Mouse (Mus musculus) heart, adult 2 months (tissue): ENCODE data around the gene Rasgrf2. TPM values are rescaled to one million over a fixed set of nuclear protein-coding genes. Genes with fewer than 3 reads are reported as not detected.

Experiments used
- DNase-seq, 2 experiments: peaks; one replicate each; pipeline ENCODE4 v3.0.0; 2021
- H3K27ac ChIP-seq: fragments of 200-600 bp; 2 replicates; pipeline ENCODE4 v1.8.1; 2022
- H3K27me3 ChIP-seq: fragments of 200-500 bp; 2 replicates; pipeline ENCODE4 v1.6.1; 2012; ENCODE audit warnings: mild to moderate bottlenecking, low read length, inconsistent platforms, mixed read lengths; ENCODE audit not compliant: control insufficient read depth, insufficient read depth
- H3K36me3 ChIP-seq: fragments of 200-500 bp; 2 replicates; pipeline ENCODE4 v1.6.1; 2012; ENCODE audit warnings: low read length, inconsistent platforms; ENCODE audit not compliant: control insufficient read depth, insufficient read depth
- H3K4me1 ChIP-seq: fragments of 200-500 bp; 2 replicates; pipeline ENCODE4 v1.6.1; 2011; ENCODE audit warnings: low read length; ENCODE audit not compliant: control insufficient read depth, insufficient read depth
- H3K4me3 ChIP-seq: fragments of 200-600 bp; 2 replicates; pipeline ENCODE4 v1.8.1; 2022
- H3K79me2 ChIP-seq: fragments of 200-500 bp; replicated peaks from 2 replicates; pipeline ENCODE4 v1.6.1; 2012; ENCODE audit warnings: mild to moderate bottlenecking, inconsistent platforms, low read length, moderate library complexity, mixed read lengths; ENCODE audit not compliant: control insufficient read depth, insufficient read depth
- H3K9ac ChIP-seq: fragments of 200-500 bp; 2 replicates; pipeline ENCODE4 v1.6.1; 2012; ENCODE audit warnings: low read depth, mild to moderate bottlenecking, control low read depth, inconsistent platforms, low read length, mixed read lengths
- CTCF ChIP-seq: fragments of 200-600 bp; IDR thresholded peaks from 2 replicates; pipeline ENCODE4 v1.8.1; 2022; ENCODE audit warnings: antibody characterized with exemption, mild to moderate bottlenecking, moderate library complexity
- EP300 ChIP-seq: fragments of 200-500 bp; IDR thresholded peaks from 2 replicates; pipeline ENCODE4 v1.6.1; 2011; ENCODE audit warnings: low read depth, low read length, control low read depth; ENCODE audit not compliant: insufficient read depth
- POLR2A ChIP-seq: fragments of 200-500 bp; IDR thresholded peaks from 2 replicates; pipeline ENCODE4 v1.6.1; 2011; ENCODE audit warnings: mild to moderate bottlenecking, low read depth, low read length, control low read depth; ENCODE audit not compliant: insufficient read depth
- whole genome bisulfite sequencing: fragments of 180-500 bp; shearing (Covaris S2); methylation state at CpG from one replicate; pipeline ENCODE4 v1.1.7; 2018; 5-methylcytosine and 5-hydroxymethylcytosine counted together
- intact Hi-C: fragments of 180-260 bp; cut with DNase I; formaldehyde crosslinking; loops from one replicate; pipeline ENCODE4 v1.15.1; 2025
- polyA plus RNA-seq: library from polyadenylated mRNA; depleted of rRNA; stranded (reverse); fragments of >200 nt; gene quantifications from 2 replicates; pipeline ENCODE4 v1.2.3, GENCODE M21; 2012
- total RNA-seq, 2 experiments: library from RNA; stranded (reverse); gene quantifications; 2 replicates each; pipeline ENCODE4 v1.2.3; 2021

The Rasgrf2 gene
- total and polyA plus RNA-seq, 3 experiments, result 6.4 to 11.5 (median 10.2) TPM

DNA sequence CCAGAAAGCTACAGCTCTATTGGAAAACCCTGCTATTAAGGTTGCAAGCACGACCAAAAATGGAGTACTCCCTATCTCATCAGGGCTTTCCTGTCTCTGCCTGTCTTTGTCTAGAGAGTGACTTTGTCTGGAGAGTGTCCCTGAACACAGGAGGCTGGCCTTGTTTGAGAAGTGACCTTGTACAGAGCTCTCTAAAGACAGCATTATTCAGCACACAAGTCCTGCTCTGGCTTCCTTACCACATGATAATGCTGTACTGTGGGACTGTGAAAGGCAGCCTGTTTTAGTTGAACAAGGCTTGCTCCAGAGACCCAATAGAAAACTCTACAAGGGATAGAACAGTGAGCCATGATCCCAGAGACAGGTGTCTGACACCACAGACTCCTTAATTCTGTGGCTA is 235.0 kb downstream of the Rasgrf2 start:
- H3K79me2 ChIP-seq, result no peaks in the 10 kb centered on the region
- no peaks in the 10 kb centered on the region for H3K4me1 ChIP-seq
- no peaks in the 10 kb centered on the region for H3K27me3 ChIP-seq
- WGBS, result 5% methylated on average over 1 of the region's 1 CpGs
- no peak overlapping the region for H3K9ac ChIP-seq
- H3K36me3 ChIP-seq, result no peaks in the 10 kb centered on the region
- TF ChIP-seq CTCF, result no peak
- no peak for TF ChIP-seq EP300
- no peak for TF ChIP-seq POLR2A
- H3K4me3 ChIP-seq, result no peak overlapping the region
- no peak overlapping the region for H3K27ac ChIP-seq
- no peak for DNase-seq
- intact Hi-C loops, result no loop called here

DNA sequence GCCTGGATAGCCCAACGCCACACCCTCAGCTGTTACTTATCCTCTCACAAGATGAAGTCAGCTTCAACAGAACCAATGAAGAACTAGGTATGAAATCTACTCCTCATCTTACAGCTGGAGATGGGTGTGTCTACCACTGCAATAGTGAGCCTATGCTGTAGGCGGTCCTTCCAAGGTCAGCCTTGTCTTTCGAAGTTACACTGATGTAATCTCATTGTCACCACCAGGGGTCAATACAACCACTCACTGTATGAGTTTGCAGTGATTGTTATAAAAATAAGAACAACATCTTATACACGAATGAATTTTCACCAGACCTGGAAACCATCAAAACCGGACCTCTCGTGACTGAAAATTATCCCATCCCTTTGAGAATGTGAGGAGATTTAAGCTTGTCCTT is 238.3 kb downstream of the Rasgrf2 start:
- Histone ChIP-seq H3K27me3 (no peaks in the 10 kb centered on the region), H3K9ac (no peak overlapping the region), H3K27ac (no peak overlapping the region), H3K4me3 (no peak overlapping the region), H3K36me3 (no peaks in the 10 kb centered on the region), H3K4me1 (no peaks in the 10 kb centered on the region), H3K79me2 (no peaks in the 10 kb centered on the region)
- intact Hi-C loops, result no loop called here
- no peak for DNase-seq
- WGBS, result 69% methylated on average over 6 of the region's 6 CpGs
- TF ChIP-seq EP300, result no peak
- TF ChIP-seq CTCF, result peak; percentile 69

- Histone ChIP-seq H3K4me1 (no peaks in the 10 kb centered on the region), H3K27ac (no peak overlapping the region), H3K4me3 (no peak overlapping the region), H3K9ac (no peak overlapping the region), H3K36me3 (no peaks in the 10 kb centered on the region), H3K79me2 (no peaks in the 10 kb centered on the region), H3K27me3 (no peaks in the 10 kb centered on the region)
- DNase-seq, result no peak
- WGBS, result 86% methylated on average over 6 of the region's 6 CpGs
- no peak for TF ChIP-seq EP300
- TF ChIP-seq POLR2A, result no peak
- no peak for TF ChIP-seq CTCF
- intact Hi-C loops, result no loop called here
Measured at GRCm38 (mm10) chr13:91890031-91890619, 241.3 kb downstream of the Rasgrf2 start.

DNA sequence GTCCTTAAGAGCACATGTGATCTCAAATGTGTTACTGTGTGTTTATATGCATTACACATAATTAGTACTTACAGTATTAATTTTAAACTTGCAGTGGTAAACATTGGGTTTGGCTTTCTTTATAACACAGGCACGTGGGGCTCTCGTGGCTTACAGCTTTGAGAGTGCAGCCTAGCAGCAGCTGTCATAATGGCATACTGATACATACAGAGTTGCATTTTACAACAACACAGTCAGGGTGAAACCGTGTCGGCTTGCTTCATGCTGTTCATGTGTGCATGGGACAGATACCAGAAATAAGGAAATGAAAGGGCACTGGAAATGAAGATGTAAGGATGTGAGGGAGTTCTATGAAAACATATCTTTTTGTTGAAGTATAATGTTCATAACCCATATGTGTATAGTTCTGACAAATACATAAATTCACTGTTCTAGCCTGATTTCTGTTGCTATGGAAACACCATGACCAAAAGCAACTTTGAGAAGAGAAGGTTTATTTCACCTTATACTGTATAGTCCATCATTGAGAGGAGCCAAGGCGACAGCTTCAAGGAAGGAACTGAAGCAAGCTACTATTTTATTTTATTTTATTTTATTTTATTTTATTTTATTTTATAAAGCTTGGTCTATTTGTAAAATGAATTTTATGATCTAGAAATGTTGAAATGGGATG is 246.6 kb downstream of the Rasgrf2 start:
- intact Hi-C loops, result no loop called here
- DNase-seq, result no peak
- Histone ChIP-seq H3K9ac (no peak overlapping the region), H3K36me3 (no peaks in the 10 kb centered on the region), H3K4me1 (no peaks in the 10 kb centered on the region), H3K79me2 (no peaks in the 10 kb centered on the region), H3K27me3 (no peaks in the 10 kb centered on the region), H3K4me3 (no peak overlapping the region), H3K27ac (no peak overlapping the region)
- no peak for TF ChIP-seq CTCF
- no peak for TF ChIP-seq POLR2A
- no peak for TF ChIP-seq EP300
- 77% methylated on average over 5 of the region's 5 CpGs for WGBS

GRCm38 (mm10) chr13:91881837-91882480 is 249.5 kb downstream of the Rasgrf2 start:
- DNase-seq, result no peak
- no peak overlapping the region for H3K4me3 ChIP-seq
- H3K36me3 ChIP-seq, result no peaks in the 10 kb centered on the region
- WGBS, result 63% methylated on average over 9 of the region's 9 CpGs
- peaks cover 2% of the 10 kb centered on the region; the same call in 1 of the 2 replicates for H3K4me1 ChIP-seq
- intact Hi-C loops, result no loop called here
- no peaks in the 10 kb centered on the region for H3K27me3 ChIP-seq
- TF ChIP-seq POLR2A, result no peak
- peak; percentile 80 for TF ChIP-seq CTCF
- TF ChIP-seq EP300, result no peak
- no peak overlapping the region for H3K9ac ChIP-seq
- no peak overlapping the region for H3K27ac ChIP-seq
- H3K79me2 ChIP-seq, result no peaks in the 10 kb centered on the region

GRCm38 (mm10) chr13:91880256-91880655 is 251.2 kb downstream of the Rasgrf2 start:
- peaks cover 2% of the 10 kb centered on the region; the same call in 1 of the 2 replicates for H3K4me1 ChIP-seq
- WGBS, result 88% methylated on average over 4 of the region's 4 CpGs
- TF ChIP-seq EP300 (no peak), CTCF (no peak), POLR2A (no peak)
- no peaks in the 10 kb centered on the region for H3K36me3 ChIP-seq
- no peaks in the 10 kb centered on the region for H3K79me2 ChIP-seq
- intact Hi-C loops, result no loop called here
- no peak overlapping the region for H3K27ac ChIP-seq
- H3K27me3 ChIP-seq, result no peaks in the 10 kb centered on the region
- H3K9ac ChIP-seq, result no peak overlapping the region
- no peak overlapping the region for H3K4me3 ChIP-seq
- no peak for DNase-seq
